Mouse (Mus musculus): ENCODE measurements around the gene Maml2.

DNA sequence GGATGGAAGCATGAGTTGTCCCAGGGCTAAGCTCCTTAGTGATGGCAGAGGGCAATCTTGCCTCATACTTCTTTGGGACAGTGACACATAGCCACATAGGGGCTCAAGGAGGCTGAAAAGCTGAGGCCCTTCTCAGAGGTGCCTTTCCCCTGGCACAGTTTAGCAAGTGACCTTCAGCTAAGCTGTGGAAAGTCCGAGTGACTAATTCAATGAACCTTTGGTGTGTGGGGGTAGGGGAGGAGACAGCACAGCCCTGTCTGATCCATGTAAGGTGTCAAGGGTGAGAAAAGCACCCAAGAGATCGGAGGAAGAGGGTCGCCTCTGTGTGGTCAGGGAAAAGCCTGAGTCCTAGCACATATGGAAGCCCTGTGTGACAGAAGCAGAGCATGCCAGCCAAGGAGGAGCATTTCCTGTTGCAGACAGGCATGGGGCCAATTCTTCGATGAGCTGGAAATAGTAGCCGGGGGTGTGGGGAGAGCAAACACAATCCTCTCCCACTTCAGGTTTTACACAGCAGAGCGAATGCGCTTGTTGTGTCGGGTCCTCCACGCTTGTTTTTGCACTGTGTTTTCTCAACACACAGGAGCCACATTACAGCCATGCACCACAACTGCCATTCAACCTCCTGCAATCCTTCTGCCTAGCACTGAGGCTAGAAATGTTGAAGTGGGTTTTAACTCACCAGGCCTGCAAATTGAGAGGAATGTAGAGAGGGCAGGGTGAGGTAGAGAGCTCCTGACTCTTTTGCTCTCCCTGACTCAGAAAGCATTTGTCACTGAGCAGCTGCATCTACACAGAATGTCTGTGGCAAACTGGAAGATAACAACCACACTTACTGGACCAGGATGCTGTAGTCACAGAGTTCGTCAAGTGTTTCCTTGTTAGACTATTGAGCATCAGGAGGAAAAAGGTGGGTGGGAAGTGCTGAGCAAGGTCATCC is 266.0 kb downstream of the Maml2 start:
- TF ChIP-seq CTCF (conservative IDR thresholded peaks at IDR 0.05; ENCODE audit: low read length) (no peak), NANOG (IDR thresholded peaks at IDR 0.05; ENCODE audit: borderline replicate concordance, low read length) (no peak)

Data from E14TG2a.4 (cell line).